Mouse (Mus musculus): ENCODE data around the gene Cpeb2. TPM values are rescaled to one million over a fixed set of nuclear protein-coding genes. Genes with fewer than 3 reads are reported as not detected.

Gene Cpeb2
- total and polyA plus RNA-seq, 3 experiments = 0.25 to 1.0 (median 0.52) TPM

GRCm38 (mm10) chr5:43297459-43297858 is 64.5 kb downstream of the Cpeb2 start:
- H3K27ac ChIP-seq (ENCODE audit: insufficient read depth, low read depth) = no peak overlapping the region
- no peaks in the 10 kb centered on the region for H3K36me3 ChIP-seq (replicated peaks in 1 of 2; ENCODE audit: control insufficient read depth in 1 of 2, insufficient read depth in 1 of 2, low read length in 1 of 2)
- TF ChIP-seq MAX (IDR thresholded peaks at IDR 0.05; ENCODE audit: low read length) (no peak), MAFK (IDR thresholded peaks at IDR 0.05; ENCODE audit: insufficient replicate concordance, low read length) (no peak), POLR2A (IDR thresholded peaks at IDR 0.05; ENCODE audit: low read depth, low read length) (no peak), GABPA (IDR thresholded peaks at IDR 0.05; ENCODE audit: insufficient replicate concordance, low read depth, low read length) (no peak), MEF2A (IDR thresholded peaks at IDR 0.05; ENCODE audit: borderline replicate concordance, low read depth, low read length) (no peak), USF2 (conservative IDR thresholded peaks at IDR 0.05; ENCODE audit: low read depth, low read length) (no peak), HCFC1 (IDR thresholded peaks at IDR 0.05; ENCODE audit: low read depth, low read length) (no peak), SIN3A (IDR thresholded peaks at IDR 0.05; ENCODE audit: low read length) (no peak), JUN (IDR thresholded peaks at IDR 0.05; ENCODE audit: insufficient read depth, low read depth, low read length) (no peak), ZKSCAN1 (IDR thresholded peaks at IDR 0.05; ENCODE audit: borderline replicate concordance, low read depth, low read length) (no peak), TBP (conservative IDR thresholded peaks at IDR 0.05; ENCODE audit: low read depth, low read length) (no peak), MXI1 (IDR thresholded peaks at IDR 0.05; ENCODE audit: low read depth, low read length) (no peak), RAD21 (IDR thresholded peaks at IDR 0.05; ENCODE audit: low read depth, low read length) (no peak)
- in situ Hi-C loops (cut with MboI; ENCODE audit: low pct_ligation_motif_present, low pct_unique_long_range_greater_than_20kb, low sequenced_read_pairs) (no loop called here), dilution Hi-C loops (cut with MboI; ENCODE audit: extremely low pct_ligation_motif_present, extremely low pct_unique_long_range_greater_than_20kb, low sequenced_read_pairs) (no loop called here)
- peaks cover 0 to 5% of the 10 kb centered on the region in 2 experiments; a peak in 1 of 4 replicates for H3K4me1 ChIP-seq (ENCODE audit: control insufficient read depth in 1 of 2, insufficient read depth in 2 of 2)
- H3K79me2 ChIP-seq (replicated peaks; ENCODE audit: control insufficient read depth, extremely low read depth, insufficient read depth, poor library complexity, severe bottlenecking) = no peaks in the 10 kb centered on the region
- no peak overlapping the region; the same call in 1 of the 2 replicates for H3K4me2 ChIP-seq (ENCODE audit: insufficient read depth, low read depth, poor library complexity, severe bottlenecking)
- H3K27me3 ChIP-seq (replicated peaks) = no peaks in the 10 kb centered on the region
- no peak overlapping the region for H3K4me3 ChIP-seq (replicated peaks in 1 of 3; ENCODE audit: low read depth in 2 of 3, low read length in 2 of 3, poor library complexity in 1 of 3)
- H3K9ac ChIP-seq (ENCODE audit: insufficient read depth, low read depth) = no peak overlapping the region
- H3K9me3 ChIP-seq (replicated peaks; ENCODE audit: low read length) = no peaks in the 10 kb centered on the region
- no peak for DNase-seq (ENCODE audit: extremely low read depth)

GRCm38 (mm10) chr5:43298975-43299374 is 66.0 kb downstream of the Cpeb2 start:
- no peak for TF ChIP-seq HCFC1 (IDR thresholded peaks at IDR 0.05; ENCODE audit: low read depth, low read length)
- no peak for TF ChIP-seq SMC3 (IDR thresholded peaks at IDR 0.05; ENCODE audit: low read depth, low read length)
- no peak for TF ChIP-seq PAX5 (IDR thresholded peaks at IDR 0.05; ENCODE audit: low read length)
- no peak for TF ChIP-seq KAT2A (IDR thresholded peaks at IDR 0.05; ENCODE audit: insufficient replicate concordance, low read length)
- TF ChIP-seq ZMIZ1 (IDR thresholded peaks at IDR 0.05; ENCODE audit: low read depth, low read length) = no peak
- no peak for TF ChIP-seq ZNF384 (IDR thresholded peaks at IDR 0.05; ENCODE audit: low read depth, low read length)
- no peak for TF ChIP-seq RAD21 (IDR thresholded peaks at IDR 0.05; ENCODE audit: low read depth, low read length)
- no peak for TF ChIP-seq ELF1 (IDR thresholded peaks at IDR 0.05; ENCODE audit: low read depth, low read length)
- TF ChIP-seq BHLHE40 (IDR thresholded peaks at IDR 0.05; ENCODE audit: low read depth, low read length) = no peak
- no peak for TF ChIP-seq NELFE (IDR thresholded peaks at IDR 0.05; ENCODE audit: low read depth, low read length)
- TF ChIP-seq EP300 (IDR thresholded peaks at IDR 0.05; ENCODE audit: low read length) = no peak
- TF ChIP-seq GABPA (IDR thresholded peaks at IDR 0.05; ENCODE audit: insufficient replicate concordance, low read depth, low read length) = no peak
- no peak for TF ChIP-seq JUND (conservative IDR thresholded peaks at IDR 0.05; ENCODE audit: low read depth, low read length)
- Histone ChIP-seq H3K4me1 (ENCODE audit: control insufficient read depth in 1 of 2, insufficient read depth in 2 of 2) (peaks cover 0 to 5% of the 10 kb centered on the region in 2 experiments; a peak in 1 of 4 replicates), H3K36me3 (replicated peaks in 1 of 2; ENCODE audit: control insufficient read depth in 1 of 2, insufficient read depth in 1 of 2, low read length in 1 of 2) (no peaks in the 10 kb centered on the region), H3K4me2 (ENCODE audit: insufficient read depth, low read depth, poor library complexity, severe bottlenecking) (no peak overlapping the region), H3K27ac (ENCODE audit: insufficient read depth, low read depth) (no peak overlapping the region), H3K4me3 (replicated peaks in 1 of 3; ENCODE audit: low read depth in 2 of 3, low read length in 2 of 3, poor library complexity in 1 of 3) (no peak overlapping the region), H3K9ac (ENCODE audit: insufficient read depth, low read depth) (no peak overlapping the region), H3K79me2 (replicated peaks; ENCODE audit: control insufficient read depth, extremely low read depth, insufficient read depth, poor library complexity, severe bottlenecking) (no peaks in the 10 kb centered on the region), H3K27me3 (replicated peaks) (no peaks in the 10 kb centered on the region), H3K9me3 (replicated peaks; ENCODE audit: low read length) (no peaks in the 10 kb centered on the region)
- in situ Hi-C loops (cut with MboI; ENCODE audit: low pct_ligation_motif_present, low pct_unique_long_range_greater_than_20kb, low sequenced_read_pairs) = no loop called here
- dilution Hi-C loops (cut with MboI; ENCODE audit: extremely low pct_ligation_motif_present, extremely low pct_unique_long_range_greater_than_20kb, low sequenced_read_pairs) = no loop called here
- DNase-seq (ENCODE audit: extremely low read depth) = no peak
